Mouse (Mus musculus) spleen, adult 12 weeks (tissue): ENCODE data around the gene Klf2.

Experiments used
- DNase-seq: peaks from one replicate; pipeline ENCODE4 v3.0.0; 2022; ENCODE audit warnings: low spot score

The Klf2 gene

DNA sequence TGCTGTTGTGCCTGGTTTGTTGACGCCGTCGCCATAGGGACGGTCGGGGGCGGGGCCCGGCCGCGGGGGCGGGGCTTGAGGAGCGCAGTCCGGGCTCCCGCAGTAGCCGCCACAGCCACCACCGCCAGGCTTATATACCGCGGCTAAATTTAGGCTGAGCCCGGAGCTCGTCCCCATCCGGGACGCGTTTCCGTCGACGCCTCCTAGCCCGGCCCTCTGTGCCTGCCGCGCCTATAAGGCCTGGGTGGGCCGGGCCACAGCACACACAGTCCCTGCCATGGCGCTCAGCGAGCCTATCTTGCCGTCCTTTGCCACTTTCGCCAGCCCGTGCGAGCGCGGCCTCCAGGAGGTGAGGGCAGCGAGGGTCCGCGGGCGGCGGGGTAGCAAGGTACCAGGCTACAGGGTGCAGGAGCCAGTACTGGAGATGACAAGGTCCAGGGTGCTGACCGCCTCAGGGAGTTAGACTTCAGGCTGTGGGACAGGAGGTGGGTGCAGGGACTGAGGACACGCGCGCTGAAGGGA, at the start of gene Klf2:
TSS of gene Klf2 (plus strand) at position 233 of the 522 bp plus-strand sequence.
- DNase-seq, result peak; percentile 86

DNA sequence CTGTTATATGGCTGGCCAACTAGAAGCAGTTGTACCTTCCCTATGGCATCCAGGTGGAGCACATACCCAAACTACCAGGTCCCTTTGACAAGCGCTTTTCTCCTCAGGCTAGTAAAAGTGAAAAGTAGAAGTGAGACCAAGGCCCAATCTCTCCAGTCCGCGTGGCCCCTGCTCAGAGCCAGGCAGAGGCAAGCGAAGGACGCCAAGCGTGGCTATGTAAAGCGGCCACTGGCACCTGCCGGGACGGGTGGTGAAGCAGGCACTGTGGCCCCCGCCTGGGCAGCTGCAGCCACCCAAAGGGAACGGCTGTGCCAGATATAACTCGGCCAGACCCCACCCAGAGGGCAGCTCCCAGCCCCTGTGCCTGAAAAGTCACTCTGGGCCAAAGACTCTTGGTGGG, 48.2 kb upstream of the Klf2 start:
- DNase-seq, result peak; percentile 34

DNA sequence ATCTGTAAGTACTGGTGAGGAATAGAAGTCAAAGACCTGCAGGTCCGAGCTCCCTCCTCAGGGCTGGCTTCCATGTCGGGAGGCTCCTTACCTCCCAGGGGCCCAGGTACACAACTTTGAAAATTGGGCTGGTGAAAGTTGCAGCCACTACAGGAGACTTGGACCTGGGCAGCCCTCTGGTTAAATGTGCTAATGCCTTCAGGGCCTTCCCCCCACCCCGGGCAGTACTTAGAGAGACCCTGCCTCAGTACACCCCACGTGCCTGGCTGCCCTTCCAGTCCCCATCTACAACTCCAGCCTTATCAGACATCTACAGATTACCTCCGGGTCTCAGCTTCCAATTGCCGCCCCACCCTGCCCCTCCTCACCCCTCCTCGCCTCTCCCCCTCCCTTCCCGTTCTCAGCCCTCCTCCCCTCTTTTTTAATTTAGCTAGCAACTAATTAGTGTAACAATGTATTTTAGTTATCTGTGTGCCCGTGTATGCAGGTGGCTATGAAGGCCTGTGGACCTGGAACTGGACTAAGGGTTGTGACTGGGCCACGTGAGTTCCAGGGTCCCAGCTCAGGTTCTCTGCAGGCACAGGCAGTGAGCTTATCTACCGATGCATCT, 47.7 kb upstream of the Klf2 start:
- DNase-seq, result no peak

DNA sequence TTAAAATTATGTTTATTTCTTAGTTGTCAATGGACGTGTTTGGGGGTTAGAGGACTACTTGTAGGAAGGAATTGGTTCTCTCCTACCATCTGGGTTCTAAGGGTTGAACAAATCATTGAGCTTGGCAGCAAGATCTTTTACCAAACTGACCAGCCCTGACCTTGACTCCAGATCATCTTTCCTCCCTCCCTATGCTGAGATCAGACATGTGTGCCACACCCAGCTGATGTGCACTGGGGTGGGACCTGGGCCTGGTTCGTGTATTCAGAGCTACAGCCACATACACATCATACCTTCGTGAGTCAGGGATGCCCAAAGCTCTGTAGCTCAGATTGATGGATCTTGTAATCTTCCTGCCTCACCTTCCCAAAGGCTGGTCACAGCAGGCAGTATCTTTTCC, 47.1 kb upstream of the Klf2 start:
- DNase-seq, result no peak

DNA sequence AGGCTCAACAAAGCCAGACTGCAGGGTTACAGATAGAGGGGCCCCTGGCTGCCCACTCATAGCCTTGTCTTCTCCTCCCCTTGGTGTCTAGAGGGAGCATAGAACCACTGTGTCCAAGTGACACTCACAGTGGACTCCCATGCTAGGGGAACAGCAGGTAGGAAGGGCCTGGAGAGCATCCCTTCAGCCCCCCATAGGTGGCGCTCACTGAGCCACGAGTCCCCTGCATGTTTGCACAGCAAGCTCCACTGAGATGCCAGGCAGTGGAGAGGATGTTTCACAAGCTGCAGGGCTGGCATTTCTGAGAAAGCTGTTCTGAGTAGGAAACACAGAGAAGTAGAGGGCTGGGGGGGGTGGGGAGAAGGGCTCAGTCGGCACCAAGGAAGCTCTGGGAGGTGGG, 46.5 kb upstream of the Klf2 start:
- peak; percentile 56 for DNase-seq

DNA sequence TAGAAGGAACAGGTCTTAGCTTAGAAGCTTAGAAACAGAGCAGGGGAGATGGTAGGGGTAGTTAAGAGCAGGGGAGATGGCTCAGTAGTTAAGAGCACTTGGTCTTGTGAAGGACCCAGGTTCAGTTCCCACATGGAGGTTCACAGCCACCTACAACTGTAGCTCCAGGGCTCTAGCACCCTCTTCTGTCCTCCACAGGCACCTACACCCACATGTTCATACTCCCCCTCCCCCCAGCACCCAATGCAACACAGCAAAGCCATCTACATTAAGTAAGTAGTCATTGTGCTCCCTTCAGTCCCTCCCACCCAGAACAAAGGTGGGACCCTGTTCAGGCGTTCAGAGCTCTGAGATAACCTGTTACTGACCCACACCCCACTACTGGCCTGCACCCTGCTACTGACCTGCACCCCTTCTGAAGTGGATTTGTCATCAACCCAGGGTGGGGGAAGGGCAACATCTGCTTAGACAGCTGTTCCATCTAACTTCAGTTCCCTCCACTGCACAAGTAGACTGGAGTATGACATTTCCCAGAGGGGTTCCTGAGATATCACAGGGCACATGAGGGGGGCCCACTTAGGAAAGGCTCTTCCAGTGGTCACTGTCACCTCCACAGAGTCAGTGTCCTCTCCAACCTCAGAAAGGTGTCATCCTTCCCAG, 45.6 kb upstream of the Klf2 start:
- DNase-seq, result no peak

DNA sequence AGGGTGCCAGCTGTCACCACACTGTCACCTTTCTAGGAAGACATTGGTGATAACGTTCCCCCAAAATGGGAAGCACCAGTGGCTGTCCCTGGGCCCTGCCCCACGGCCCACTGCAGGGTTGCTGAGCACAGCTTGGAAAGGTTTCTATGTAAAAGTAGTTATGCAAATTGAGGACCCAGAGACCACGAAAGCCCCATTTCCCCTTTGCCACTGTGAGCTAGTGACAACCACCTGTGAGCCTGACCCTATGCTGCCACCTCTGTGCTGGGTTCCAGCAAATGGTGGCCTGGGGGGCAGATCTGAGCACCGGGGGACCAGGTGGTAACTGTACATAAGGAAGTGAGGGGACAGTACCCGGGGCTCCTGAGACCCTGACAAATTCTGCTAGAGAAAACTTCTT, 45.0 kb upstream of the Klf2 start:
- DNase-seq, result peak; percentile 36

DNA sequence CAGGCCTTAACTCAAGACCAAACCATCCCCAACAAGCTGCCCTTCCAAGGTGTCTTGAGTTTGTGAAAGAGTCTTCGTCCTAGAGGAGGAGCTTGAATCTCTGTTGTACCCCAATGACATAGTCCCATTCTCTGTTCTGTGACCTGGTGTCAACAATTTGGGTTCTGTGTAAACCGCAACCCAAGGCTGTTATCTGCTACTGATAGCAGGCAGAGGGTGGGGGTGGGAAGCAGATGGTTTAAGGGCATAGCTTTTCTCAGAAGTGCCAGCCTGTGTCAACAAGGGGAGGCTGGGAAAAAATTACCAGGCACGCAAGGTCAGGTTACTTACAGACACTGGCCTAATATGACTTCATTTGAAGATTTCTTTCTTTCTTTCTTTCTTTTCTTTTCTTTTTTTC, 41.6 kb upstream of the Klf2 start:
- no peak for DNase-seq

DNA sequence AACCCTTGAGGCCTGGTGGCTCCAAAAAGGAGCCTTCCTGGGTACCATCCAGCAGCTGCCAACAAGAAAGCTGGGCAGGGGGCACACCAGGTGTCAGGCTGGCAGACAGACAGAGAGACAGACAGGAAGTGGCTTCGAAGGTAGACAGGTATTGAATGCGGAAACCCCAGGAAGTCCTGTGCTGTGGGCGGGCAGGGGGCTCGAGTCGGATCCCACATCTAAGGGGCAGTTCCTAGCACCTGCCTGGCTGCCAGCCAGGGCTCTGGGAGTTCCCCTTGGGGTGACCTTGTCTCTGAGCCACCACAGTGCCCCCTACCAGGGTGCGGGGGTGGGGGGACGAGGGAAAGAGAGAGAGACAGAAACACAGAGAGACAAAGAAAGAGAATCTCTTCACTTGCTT, 39.7 kb upstream of the Klf2 start:
- no peak for DNase-seq

DNA sequence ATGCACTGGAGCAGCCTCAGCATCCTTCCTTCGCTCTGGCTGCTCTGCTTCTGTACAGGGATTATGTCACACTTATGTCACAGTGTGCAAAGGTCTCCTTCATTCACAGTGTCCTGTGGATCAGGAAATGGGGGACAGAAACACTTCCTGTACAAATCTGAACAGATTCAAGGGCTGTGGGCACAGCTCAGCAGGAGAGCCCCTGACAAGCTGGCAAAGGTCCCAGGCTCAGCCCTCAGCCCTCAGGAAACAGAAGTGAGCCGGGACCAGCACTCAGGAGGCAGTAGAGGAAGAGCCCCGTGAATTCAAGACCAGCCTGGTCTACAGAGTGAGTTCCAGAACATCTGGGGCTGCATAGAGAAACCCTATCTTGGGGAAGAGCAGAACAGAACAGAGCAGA, 37.2 kb upstream of the Klf2 start:
- DNase-seq, result no peak

DNA sequence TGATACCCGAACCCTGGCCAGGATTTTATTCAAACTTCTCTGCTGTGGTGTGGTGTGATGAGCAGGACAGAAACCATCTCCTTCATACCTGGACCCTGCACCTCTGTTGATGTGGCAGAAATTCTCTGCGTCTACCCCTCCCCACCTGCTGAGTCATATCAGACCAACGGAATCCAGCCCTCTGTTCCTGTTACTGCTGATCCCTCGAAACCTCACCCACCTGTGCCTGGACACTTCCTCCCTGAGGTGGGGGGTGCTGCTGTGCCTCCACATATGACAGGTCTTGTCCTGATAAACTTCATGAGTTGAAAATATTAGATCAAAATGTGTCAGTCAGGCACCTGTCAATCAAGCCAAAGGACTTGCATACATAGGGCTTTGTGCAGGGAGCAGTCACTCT, 33.5 kb upstream of the Klf2 start:
- no peak for DNase-seq

DNA sequence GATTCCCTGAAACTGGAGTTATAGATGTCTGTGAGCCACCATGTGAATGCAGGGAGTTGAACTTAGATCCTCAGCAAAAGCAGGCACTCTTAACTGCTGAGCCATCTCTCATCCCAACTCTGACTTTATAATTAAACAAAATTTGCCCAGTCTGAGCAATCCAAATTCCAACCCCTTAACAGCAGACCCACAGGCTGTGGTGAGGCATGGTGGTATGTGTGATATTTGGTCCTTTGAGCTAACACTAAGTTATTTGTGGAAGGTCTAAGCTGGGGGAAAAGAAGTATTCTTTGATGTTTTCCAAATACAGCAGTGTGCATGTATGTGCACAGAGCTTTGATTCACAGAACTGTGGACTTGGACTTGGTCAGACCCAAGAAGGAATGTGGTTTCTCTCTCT, 29.8 kb upstream of the Klf2 start:
- DNase-seq, result no peak

DNA sequence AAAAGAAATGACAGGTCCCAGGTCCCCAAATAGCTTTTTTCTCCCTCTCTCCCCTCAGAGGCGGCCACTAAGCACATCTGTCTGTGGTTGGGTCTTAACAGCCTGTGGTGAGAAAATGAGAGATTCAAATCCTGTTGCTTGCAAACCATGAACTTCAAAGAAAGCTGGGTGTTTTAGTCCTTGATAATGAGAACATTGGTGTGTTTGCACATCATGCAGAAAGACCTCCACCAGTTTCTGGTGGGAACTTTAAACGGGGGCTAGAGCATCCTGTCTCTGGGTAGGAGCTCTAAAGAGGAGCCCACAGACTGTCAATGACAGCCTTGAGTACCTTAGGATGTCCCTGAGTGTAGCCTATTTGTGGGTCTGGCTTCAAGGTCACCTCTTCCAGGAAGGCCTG, 27.7 kb upstream of the Klf2 start:
- DNase-seq, result no peak

DNA sequence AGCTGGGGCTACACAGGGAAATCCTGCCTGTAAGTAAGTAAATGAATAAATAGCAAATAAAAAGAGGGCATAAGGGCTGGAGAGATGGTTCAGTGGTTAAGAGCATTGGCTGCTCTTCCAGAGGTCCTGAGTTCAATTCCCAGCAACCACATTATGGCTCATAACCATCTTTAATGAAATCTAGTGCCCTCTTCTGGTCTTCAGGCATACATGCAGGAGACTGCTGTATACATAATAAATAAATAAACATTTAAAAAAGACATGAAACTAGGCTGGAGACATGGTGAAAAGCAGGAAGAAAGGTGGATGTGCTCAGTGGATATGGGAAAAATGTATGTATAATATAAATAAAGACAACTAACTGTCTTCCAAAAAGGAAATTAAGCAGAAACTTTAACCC, 25.5 kb upstream of the Klf2 start:
- no peak for DNase-seq

DNA sequence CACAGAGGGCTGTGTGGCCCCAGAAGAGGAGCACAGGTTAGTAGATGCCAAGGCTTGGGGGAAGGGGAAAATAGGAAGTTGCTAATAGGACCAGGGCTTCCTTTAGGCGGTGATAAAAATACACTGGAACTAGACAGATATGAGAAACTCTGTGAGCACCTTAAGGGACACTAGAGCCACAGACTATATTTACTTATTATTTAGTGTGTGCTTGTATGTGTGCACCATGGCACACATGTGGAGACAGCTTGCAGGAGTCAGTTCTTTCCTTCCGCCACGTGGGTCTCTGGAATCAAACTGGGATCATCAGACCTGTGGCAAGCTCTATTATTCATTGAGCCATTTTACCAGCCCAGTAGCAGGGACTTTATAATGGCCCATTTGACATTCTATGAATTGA, 23.7 kb upstream of the Klf2 start:
- DNase-seq, result no peak

DNA sequence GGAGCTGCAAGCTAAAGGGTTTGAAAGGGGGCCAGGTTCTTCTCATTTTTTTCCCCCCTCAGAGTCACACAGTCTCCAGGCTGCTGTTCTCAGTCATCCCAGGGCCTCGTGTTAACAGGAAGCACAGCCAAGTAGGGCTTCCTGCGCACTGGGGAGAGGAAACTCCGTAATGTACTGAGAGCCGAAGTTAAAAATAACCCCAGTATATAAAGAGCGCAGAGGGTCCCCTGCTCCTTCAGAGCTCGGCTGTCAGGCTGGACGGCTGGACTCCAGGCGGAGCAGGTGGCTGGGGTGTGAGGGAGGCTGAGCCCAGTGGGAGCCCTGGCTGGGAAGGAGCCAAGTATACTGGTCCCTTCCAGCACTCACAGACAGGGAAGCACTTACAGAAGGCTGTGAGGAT, 23.2 kb upstream of the Klf2 start:
- DNase-seq, result no peak

DNA sequence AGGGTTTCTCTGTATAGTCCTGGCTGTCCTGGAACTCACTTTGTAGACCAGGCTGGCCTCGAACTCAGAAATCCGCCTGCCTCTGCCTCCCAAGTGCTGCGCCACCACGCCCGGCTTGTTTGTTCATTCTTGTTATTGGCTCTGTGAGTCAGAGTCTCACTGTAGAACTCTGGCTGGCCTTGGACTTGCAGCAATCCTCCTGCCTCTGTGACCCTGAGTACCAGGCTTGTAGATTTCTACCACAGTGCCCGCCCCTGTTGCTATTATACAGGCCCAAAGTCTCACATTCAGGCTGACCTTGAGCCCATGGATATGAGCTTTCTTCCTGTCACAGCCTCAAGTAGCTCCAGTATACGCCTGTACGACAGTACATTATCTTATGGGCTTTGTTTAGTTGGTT, 22.3 kb upstream of the Klf2 start:
- DNase-seq, result no peak

DNA sequence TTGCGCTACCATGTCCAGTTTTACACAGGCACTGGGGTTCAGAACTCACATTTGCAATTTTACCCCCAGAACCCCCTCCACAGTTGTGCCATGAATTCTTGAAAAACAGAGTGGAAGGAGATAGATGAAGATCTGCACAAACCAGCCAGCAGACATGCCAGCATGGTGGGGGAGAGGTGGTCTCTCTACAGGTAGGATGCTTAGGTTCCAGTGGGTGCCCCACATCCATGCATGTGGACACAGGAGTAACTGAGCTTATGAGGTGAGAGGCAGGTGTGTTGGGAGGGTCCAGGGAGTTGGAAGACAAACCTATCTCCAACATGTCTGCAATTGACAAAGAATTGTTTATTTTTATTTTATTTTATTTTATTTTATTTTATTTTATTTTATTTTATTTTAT, 19.9 kb upstream of the Klf2 start:
- DNase-seq, result no peak

DNA sequence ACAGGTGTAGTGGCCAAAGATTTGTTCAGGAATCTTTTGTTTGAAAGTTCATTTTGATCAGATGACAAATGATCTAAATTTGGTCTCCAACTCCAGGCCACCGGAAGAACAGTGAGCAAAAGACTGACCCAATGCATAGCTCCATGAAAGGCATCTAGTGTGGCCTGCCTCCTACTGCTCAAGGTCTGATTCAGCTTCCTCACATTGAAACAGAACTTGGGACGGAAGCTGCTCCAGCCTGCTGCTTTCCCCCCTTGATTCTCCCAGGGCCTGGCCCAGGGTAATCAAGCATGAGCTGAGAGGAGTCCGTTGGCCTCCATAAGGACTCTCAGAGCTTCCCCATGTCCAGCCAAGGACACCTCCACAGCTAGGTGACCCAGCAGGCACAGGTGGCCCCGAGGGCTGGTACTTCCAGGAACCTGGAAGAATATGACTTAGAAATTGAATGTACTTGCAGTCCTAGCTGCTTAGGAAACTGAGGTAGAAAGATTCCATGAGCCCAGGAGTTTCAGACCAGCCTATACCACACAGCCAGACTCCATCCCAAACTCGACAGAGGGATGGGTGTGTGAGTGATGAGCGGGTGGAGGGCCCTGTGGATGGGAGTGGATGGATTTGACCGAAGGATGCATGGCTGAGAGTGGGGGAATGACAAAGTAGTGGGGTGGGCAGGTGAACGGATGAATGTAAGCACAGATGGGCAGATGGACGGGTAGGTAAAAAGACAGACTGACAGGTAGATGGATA, 18.0 kb upstream of the Klf2 start:
- no peak for DNase-seq

DNA sequence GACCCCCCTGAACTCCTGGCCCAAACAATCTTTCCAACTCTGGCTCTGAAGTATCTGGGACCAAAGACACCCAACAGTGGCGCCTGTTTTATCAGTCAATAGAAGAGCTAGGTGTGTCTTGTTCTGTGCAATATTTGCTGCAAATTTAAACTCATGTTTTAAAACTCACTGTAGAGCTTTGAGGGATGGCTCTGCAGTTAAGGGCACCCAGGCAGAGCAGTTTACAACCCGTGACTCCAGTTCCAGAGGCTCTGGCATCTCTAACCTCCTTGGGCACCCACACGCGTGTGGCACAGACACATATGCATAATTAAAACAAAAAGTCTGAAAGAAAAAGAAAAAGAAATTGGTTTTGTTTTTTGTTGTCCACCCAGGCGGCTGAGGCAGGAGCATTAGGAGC, 17.3 kb upstream of the Klf2 start:
- DNase-seq, result no peak

DNA sequence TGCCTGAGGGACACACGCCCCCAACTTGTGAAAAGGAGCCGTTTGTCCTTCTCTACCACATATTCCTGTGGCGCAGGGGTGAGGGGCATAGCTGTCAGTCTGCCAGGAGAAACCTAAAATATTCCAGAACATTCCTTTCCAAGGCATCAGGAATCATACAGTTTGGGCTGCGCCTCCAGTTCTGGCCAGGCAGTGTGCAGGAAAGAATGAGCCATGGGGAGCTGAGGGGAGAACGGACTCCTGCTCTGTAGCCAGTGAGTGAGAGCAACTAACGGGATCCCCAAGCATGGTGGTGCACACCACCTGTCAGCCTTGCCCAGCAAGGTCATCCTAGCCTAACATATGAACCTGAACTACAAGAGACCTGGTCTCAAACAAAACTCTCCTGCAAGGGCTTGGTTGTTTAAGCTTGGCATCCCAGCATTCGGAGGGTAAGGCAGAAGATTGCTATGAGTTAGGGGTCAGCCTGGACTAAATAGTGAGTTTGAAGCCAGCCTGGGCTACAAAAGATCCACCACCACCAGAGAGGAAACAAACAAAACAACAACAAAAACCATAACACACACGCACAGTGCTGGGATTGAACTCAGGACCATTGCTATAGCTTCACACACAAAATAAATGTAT, 15.7 kb upstream of the Klf2 start:
- no peak for DNase-seq

DNA sequence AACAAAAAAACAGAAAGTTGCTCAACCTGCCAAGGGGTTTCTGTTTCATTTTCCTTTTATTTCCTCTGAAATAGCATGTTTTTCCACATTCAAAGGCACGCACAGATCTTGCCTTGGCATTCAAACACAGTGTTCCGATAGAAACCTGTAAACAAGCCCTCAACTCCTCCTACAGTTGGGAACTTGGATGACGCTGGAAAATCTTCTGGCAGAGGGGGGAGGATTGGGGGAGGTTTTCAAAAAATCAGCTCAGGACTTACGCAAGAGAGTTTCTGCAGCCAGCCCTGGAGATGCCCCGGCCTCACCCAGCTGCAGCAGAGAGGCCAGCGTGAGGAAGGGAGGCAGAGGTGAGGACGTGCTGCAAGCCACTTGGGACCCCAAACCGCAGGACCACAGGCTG, 15.2 kb upstream of the Klf2 start:
- DNase-seq, result no peak
